In the genomic region with DNA sequence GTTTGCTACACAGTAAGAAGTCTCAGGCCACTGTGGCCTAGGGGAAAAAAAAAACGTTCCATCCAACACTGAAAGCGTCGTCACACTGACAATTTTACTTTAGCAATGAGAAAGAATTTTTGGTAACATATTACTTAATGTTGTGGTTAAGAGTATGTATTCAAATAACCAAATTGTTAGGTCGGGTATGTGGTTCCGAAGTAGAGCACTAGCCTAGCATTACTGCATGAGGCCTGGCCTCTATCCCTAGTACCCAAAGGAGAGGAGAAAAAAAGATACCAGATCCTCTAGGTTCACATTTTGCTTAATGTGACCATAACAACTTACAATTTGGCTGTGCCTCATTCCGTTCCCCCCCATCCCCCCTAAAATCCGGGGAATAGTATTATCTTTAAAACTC, we compare ENCODE assay signal across 8 mouse cellular contexts. TPM values are rescaled to one million over a fixed set of nuclear protein-coding genes. Genes with fewer than 3 reads are reported as not detected.
A peak's percentile ranks its signal among the peaks of the same experiment; 100 is the strongest.
DNase-seq lines count a peak whose midpoint lies in the region; ATAC-seq and TF ChIP-seq lines count a peak whose summit lies in the region.

No protein-coding gene starts in this region.

- no peak for TF ChIP-seq RAD21 in MEL (IDR thresholded peaks at IDR 0.05; ENCODE audit: low read depth, low read length)

- no peaks in the 10 kb centered on the region for H3K27me3 ChIP-seq in kidney, embryonic 15.5 days
- no peaks in the 10 kb centered on the region for H3K27me3 ChIP-seq in MEL (ENCODE audit: control insufficient read depth in 1 of 2, insufficient read depth in 2 of 2, low read length in 2 of 2)
- no peaks in the 10 kb centered on the region for H3K27me3 ChIP-seq in forebrain, embryonic 15.5 days
- no peaks in the 10 kb centered on the region for H3K27me3 ChIP-seq in liver, embryonic 11.5 days (replicated peaks; ENCODE audit: control insufficient read depth, insufficient read depth, low read length)
- no peaks in the 10 kb centered on the region for H3K27me3 ChIP-seq in small intestine, adult 2 months (ENCODE audit: control insufficient read depth, insufficient read depth, low read length)

- peak overlapping the region; percentile 89 for H3K4me2 ChIP-seq in kidney, embryonic 15.5 days
- peak overlapping the region; percentile 99 for H3K4me2 ChIP-seq in forebrain, embryonic 15.5 days (replicated peaks)
- peak overlapping the region; percentile 74 for H3K4me2 ChIP-seq in liver, embryonic 11.5 days

- H3K4me3 ChIP-seq in kidney, embryonic 15.5 days (replicated peaks) = peak overlapping the region; percentile 94
- peak overlapping the region; percentile 64 to 89 for H3K4me3 ChIP-seq in MEL (ENCODE audit: control insufficient read depth in 1 of 2, insufficient read depth in 1 of 2, low read depth in 2 of 2, low read length in 2 of 2)
- peak overlapping the region; percentile 73 for H3K4me3 ChIP-seq in forebrain, embryonic 15.5 days
- H3K4me3 ChIP-seq in liver, embryonic 11.5 days (ENCODE audit: low read depth, low read length) = peak overlapping the region; percentile 77
- H3K4me3 ChIP-seq in small intestine, adult 2 months (ENCODE audit: low read depth, low read length) = peak overlapping the region; percentile 91

- peak overlapping the region; percentile 95 for H3K27ac ChIP-seq in kidney, embryonic 15.5 days
- peak overlapping the region; percentile 68; the same call in 1 of the 2 replicates for H3K27ac ChIP-seq in MEL (ENCODE audit: control insufficient read depth, low read depth, low read length)
- H3K27ac ChIP-seq in forebrain, embryonic 15.5 days (replicated peaks) = peak overlapping the region; percentile 86
- H3K27ac ChIP-seq in liver, embryonic 11.5 days (ENCODE audit: low read depth, low read length) = peak overlapping the region; percentile 90
- H3K27ac ChIP-seq in small intestine, adult 2 months (ENCODE audit: insufficient read depth, low read depth, low read length) = peak overlapping the region; percentile 83

- TF ChIP-seq CTCF in MEL (IDR thresholded peaks at IDR 0.05 in 2 of 3, conservative IDR thresholded peaks at IDR 0.05 in 1 of 3; ENCODE audit: control insufficient read depth in 1 of 3, insufficient read depth in 1 of 3, low read depth in 2 of 3, low read length in 3 of 3, poor library complexity in 1 of 3, severe bottlenecking in 1 of 3) = no peak
- no peak for TF ChIP-seq CTCF in small intestine, adult 2 months (IDR thresholded peaks at IDR 0.05; ENCODE audit: extremely low read depth, insufficient read length, insufficient replicate concordance, low read depth, low read length)

- H3K9ac ChIP-seq in kidney, embryonic 15.5 days = peak overlapping the region; percentile 96
- H3K9ac ChIP-seq in MEL (ENCODE audit: control insufficient read depth, low read depth, low read length, poor library complexity, severe bottlenecking) = peak overlapping the region; percentile 94
- H3K9ac ChIP-seq in forebrain, embryonic 15.5 days (replicated peaks) = peak overlapping the region; percentile 98
- H3K9ac ChIP-seq in liver, embryonic 11.5 days (ENCODE audit: low read depth, low read length) = peak overlapping the region; percentile 96

- H3K4me1 ChIP-seq in kidney, embryonic 15.5 days = peaks cover 11% of the 10 kb centered on the region; the same call in 1 of the 2 replicates
- peaks cover 0 to 8% of the 10 kb centered on the region in 2 experiments; a peak in 2 of 4 replicates for H3K4me1 ChIP-seq in MEL (ENCODE audit: control insufficient read depth in 1 of 2, insufficient read depth in 2 of 2, low read length in 2 of 2)
- H3K4me1 ChIP-seq in forebrain, embryonic 15.5 days = peaks cover 17% of the 10 kb centered on the region
- no peaks in the 10 kb centered on the region; the same call in 1 of the 2 replicates for H3K4me1 ChIP-seq in liver, embryonic 11.5 days (replicated peaks; ENCODE audit: control insufficient read depth, insufficient read depth, low read length)
- H3K4me1 ChIP-seq in small intestine, adult 2 months (ENCODE audit: control insufficient read depth, insufficient read depth, insufficient read length, low read length) = peaks cover 3% of the 10 kb centered on the region; the same call in 1 of the 2 replicates

- H3K79me2 ChIP-seq in MEL (ENCODE audit: control insufficient read depth, insufficient read depth, low read length, poor library complexity) = peaks cover 12% of the 10 kb centered on the region

- ATAC-seq in kidney, embryonic 15.5 days (replicated peaks; ENCODE audit: low FRiP score) = no peak
- ATAC-seq in forebrain, embryonic 15.5 days (replicated peaks) = 0 out of 2 replicates have a peak, but pooled peaks have one; percentile 5
- ATAC-seq in liver, embryonic 11.5 days (replicated peaks; ENCODE audit: low FRiP score) = no peak

- 14% methylated on average over 7 of the region's 7 CpGs for WGBS in kidney, embryonic 15.5 days
- 20% methylated on average over 7 of the region's 7 CpGs for WGBS in forebrain, embryonic 15.5 days
- 23% methylated on average over 7 of the region's 7 CpGs for WGBS in liver, embryonic 11.5 days
- WGBS in small intestine, adult 2 months = 11% methylated on average over 7 of the region's 7 CpGs

- no peak for DNase-seq in kidney, postnatal 25 days
- DNase-seq in MEL (ENCODE audit: low read depth, low spot score) = peak; percentile 44
- DNase-seq in liver, embryonic 11.5 days (ENCODE audit: low spot score) = no peak
- DNase-seq in adrenal gland, postnatal 36 days = no peak
- DNase-seq in frontal cortex, postnatal 14 days (ENCODE audit: low spot score in 2 of 2) = no peak

- TF ChIP-seq POLR2A in MEL (IDR thresholded peaks at IDR 0.05; ENCODE audit: control insufficient read depth in 1 of 2, insufficient read depth in 1 of 2, low read depth in 1 of 2, low read length in 2 of 2, poor library complexity in 1 of 2) = no peak
- no peak for TF ChIP-seq POLR2A in small intestine, adult 2 months (IDR thresholded peaks at IDR 0.05; ENCODE audit: low read depth, low read length)

- H3K36me3 ChIP-seq in kidney, embryonic 15.5 days = no peaks in the 10 kb centered on the region
- H3K36me3 ChIP-seq in MEL (ENCODE audit: control insufficient read depth in 1 of 2, insufficient read depth in 2 of 2, low read length in 2 of 2) = peaks cover 0 to 12% of the 10 kb centered on the region in 2 experiments; a peak in 2 of 4 replicates
- H3K36me3 ChIP-seq in forebrain, embryonic 15.5 days = no peaks in the 10 kb centered on the region
- H3K36me3 ChIP-seq in liver, embryonic 11.5 days (ENCODE audit: control insufficient read depth, insufficient read depth, low read length) = no peaks in the 10 kb centered on the region
- H3K36me3 ChIP-seq in small intestine, adult 2 months (ENCODE audit: control insufficient read depth, insufficient read depth, low read length) = no peaks in the 10 kb centered on the region

- H3K9me3 ChIP-seq in kidney, embryonic 15.5 days (replicated peaks) = no peaks in the 10 kb centered on the region
- no peaks in the 10 kb centered on the region for H3K9me3 ChIP-seq in MEL (replicated peaks; ENCODE audit: insufficient read depth, low read length)
- H3K9me3 ChIP-seq in forebrain, embryonic 15.5 days = no peaks in the 10 kb centered on the region
- no peaks in the 10 kb centered on the region for H3K9me3 ChIP-seq in liver, embryonic 11.5 days (ENCODE audit: control insufficient read depth, low read length)

- TF ChIP-seq EP300 in MEL (IDR thresholded peaks at IDR 0.05; ENCODE audit: low read depth in 1 of 2, low read length in 2 of 2) = no peak

TF ChIP-seq in MEL, 35 proteins besides CTCF, POLR2A, EP300 and RAD21:
- 0 out of 2 replicates have a peak, but pooled peaks have one; percentile 25 for TF ChIP-seq ZNF384 (IDR thresholded peaks at IDR 0.05; ENCODE audit: low read depth, low read length)
- no peak for TF ChIP-seq ZMIZ1 (IDR thresholded peaks at IDR 0.05; ENCODE audit: low read depth, low read length)
- TF ChIP-seq MXI1 (IDR thresholded peaks at IDR 0.05; ENCODE audit: low read depth, low read length) = 0 out of 2 replicates have a peak, but pooled peaks have one; percentile 15

RNA-seq across cellular contexts. Expression of a gene that starts 0.8 kb away (rescaled TPM):
- 14.5 and 15.3 TPM in 2 replicates for polyA plus RNA-seq in kidney, embryonic 15.5 days (2015; fragmentation: Nextera tagmentation; extraction: Ambion mirVana)
- 14.3 and 14.9 TPM in 2 replicates for total RNA-seq in MEL (2012; rRNA removed)
- 10 to 100 TPM in 1 of 2 experiments, not detected in 1; 14.8 TPM for polyA plus RNA-seq in MEL (2012; ENCODE audit: insufficient read depth in 1 of 2, insufficient read length in 2 of 2, low read depth in 1 of 2, low replicate concordance in 2 of 2, missing spikeins in 1 of 2)
- polyA plus RNA-seq in forebrain, embryonic 15.5 days (2015; fragmentation: Nextera tagmentation; extraction: Ambion mirVana) = 15.1 and 16.1 TPM in 2 replicates
- 14.9 and 16.2 TPM in 2 replicates for polyA plus RNA-seq in liver, embryonic 11.5 days (2014; fragmentation: Nextera tagmentation; extraction: Ambion mirVana)
- 9.0 and 10.5 TPM in 2 replicates for polyA plus RNA-seq in small intestine, adult 2 months (2012; rRNA removed)
- 10 to 100 TPM; 17.2 to 19.6 TPM for total RNA-seq in adrenal gland, postnatal 36 days (2021)

RNA-seq across cellular contexts. Expression of a gene that starts 46.0 kb away (rescaled TPM):
- polyA plus RNA-seq in kidney, embryonic 15.5 days (2015; fragmentation: Nextera tagmentation; extraction: Ambion mirVana) = 0.71 and 0.96 TPM in 2 replicates
- total RNA-seq in MEL (2012; rRNA removed) = not detected in 2 replicates
- not detected for polyA plus RNA-seq in MEL (2012; ENCODE audit: insufficient read depth in 1 of 2, insufficient read length in 2 of 2, low read depth in 1 of 2, low replicate concordance in 2 of 2, missing spikeins in 1 of 2)
- 2.0 and 2.5 TPM in 2 replicates for polyA plus RNA-seq in forebrain, embryonic 15.5 days (2015; fragmentation: Nextera tagmentation; extraction: Ambion mirVana)
- not detected in 2 replicates for polyA plus RNA-seq in liver, embryonic 11.5 days (2014; fragmentation: Nextera tagmentation; extraction: Ambion mirVana)
- polyA plus RNA-seq in small intestine, adult 2 months (2012; rRNA removed) = 0.09 and 0.15 TPM in 2 replicates
- under 1 TPM; 0.30 to 0.33 TPM for total RNA-seq in adrenal gland, postnatal 36 days (2021)

RNA-seq across cellular contexts. Expression of a gene that starts 46.1 kb away (rescaled TPM):
- polyA plus RNA-seq in kidney, embryonic 15.5 days (2015; fragmentation: Nextera tagmentation; extraction: Ambion mirVana) = 2.1 TPM in 2 replicates
- not detected in 2 replicates for total RNA-seq in MEL (2012; rRNA removed)
- not detected for polyA plus RNA-seq in MEL (2012; ENCODE audit: insufficient read depth in 1 of 2, insufficient read length in 2 of 2, low read depth in 1 of 2, low replicate concordance in 2 of 2, missing spikeins in 1 of 2)
- polyA plus RNA-seq in forebrain, embryonic 15.5 days (2015; fragmentation: Nextera tagmentation; extraction: Ambion mirVana) = 15.1 and 16.2 TPM in 2 replicates
- 0.44 and 0.45 TPM in 2 replicates for polyA plus RNA-seq in liver, embryonic 11.5 days (2014; fragmentation: Nextera tagmentation; extraction: Ambion mirVana)
- polyA plus RNA-seq in small intestine, adult 2 months (2012; rRNA removed) = 0.70 and 0.79 TPM in 2 replicates
- total RNA-seq in adrenal gland, postnatal 36 days (2021) = 1 to 10 TPM; 4.6 to 6.2 TPM
